Mouse (Mus musculus): ENCODE measurements around the gene Mat1a.

- TF ChIP-seq CTCF (IDR thresholded peaks at IDR 0.05; ENCODE audit: low read depth, low read length) (no peak), POLR2A (IDR thresholded peaks at IDR 0.05; ENCODE audit: borderline replicate concordance, low read depth, low read length) (no peak)
Measured at GRCm38 (mm10) chr14:41082408-41082807, 22.4 kb upstream of the Mat1a start.
